Mouse (Mus musculus) fibroblast of lung, adult 2 months (primary cell): ENCODE measurements around the gene Zfp467.
A peak's percentile ranks its signal among the peaks of the same experiment; 100 is the strongest.

Experiments used
- DNase-seq: peaks from one replicate; pipeline ENCODE4 v3.0.0-alpha.2; 2011; ENCODE audit warnings: low read depth

The Zfp467 gene

DNA sequence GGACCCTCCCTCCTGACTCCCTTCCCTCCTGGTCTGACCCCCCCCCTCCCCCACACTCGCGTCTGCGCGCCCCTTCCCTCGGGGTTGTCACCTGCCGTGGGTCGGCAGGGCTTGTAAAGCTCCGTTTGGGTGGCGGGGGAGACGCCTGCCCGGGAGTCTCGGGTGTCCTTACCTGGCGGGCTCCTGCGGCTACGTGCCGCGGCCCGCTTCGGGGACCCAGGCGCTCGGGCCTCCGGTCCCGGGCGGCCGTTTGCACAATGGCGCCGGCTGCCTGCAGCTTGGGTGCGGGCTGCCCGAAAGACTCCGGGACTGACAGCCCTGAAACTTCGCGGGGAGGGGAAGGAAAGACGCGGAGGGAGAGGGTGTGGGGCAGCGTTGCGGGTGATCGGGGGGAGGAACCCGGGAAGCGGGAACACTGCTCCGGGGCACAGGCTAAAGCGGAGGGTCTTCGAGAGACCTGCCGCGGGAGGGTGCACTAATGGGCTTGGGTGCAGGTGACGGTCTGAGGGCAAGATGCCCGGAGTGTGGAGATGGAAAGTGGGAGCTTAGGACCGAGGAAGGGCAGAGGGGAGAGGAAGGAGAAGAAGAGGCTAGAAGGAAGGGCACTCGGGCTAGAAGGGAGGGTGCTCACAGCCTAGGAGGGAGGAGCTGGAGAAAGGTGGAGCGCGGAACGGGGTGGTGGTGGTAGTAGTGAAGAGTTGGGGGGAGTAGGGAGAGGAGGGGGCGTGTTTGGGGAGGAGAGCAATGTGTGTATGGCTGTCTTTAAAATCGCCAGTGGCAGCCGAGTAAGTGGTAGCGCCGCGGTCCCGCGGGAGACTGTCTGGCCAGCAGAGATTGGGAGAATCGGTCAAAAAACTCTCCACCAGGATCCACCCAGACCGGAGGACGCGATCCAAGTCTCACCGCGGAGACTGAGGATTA is at the start of gene Zfp467:
Zfp467 (minus strand) TSS at position 645 of the 921 bp plus-strand sequence.
- no peak for DNase-seq

GRCm38 (mm10) chr6:48493136-48493730 is 47.6 kb upstream of the Zfp467 start:
- no peak for DNase-seq

GRCm38 (mm10) chr6:48491361-48491760 is 45.7 kb upstream of the Zfp467 start:
- DNase-seq, result no peak

- no peak for DNase-seq
These were observed 44.1 kb upstream of the Zfp467 start for GRCm38 (mm10) chr6:48489741-48490140.

DNA sequence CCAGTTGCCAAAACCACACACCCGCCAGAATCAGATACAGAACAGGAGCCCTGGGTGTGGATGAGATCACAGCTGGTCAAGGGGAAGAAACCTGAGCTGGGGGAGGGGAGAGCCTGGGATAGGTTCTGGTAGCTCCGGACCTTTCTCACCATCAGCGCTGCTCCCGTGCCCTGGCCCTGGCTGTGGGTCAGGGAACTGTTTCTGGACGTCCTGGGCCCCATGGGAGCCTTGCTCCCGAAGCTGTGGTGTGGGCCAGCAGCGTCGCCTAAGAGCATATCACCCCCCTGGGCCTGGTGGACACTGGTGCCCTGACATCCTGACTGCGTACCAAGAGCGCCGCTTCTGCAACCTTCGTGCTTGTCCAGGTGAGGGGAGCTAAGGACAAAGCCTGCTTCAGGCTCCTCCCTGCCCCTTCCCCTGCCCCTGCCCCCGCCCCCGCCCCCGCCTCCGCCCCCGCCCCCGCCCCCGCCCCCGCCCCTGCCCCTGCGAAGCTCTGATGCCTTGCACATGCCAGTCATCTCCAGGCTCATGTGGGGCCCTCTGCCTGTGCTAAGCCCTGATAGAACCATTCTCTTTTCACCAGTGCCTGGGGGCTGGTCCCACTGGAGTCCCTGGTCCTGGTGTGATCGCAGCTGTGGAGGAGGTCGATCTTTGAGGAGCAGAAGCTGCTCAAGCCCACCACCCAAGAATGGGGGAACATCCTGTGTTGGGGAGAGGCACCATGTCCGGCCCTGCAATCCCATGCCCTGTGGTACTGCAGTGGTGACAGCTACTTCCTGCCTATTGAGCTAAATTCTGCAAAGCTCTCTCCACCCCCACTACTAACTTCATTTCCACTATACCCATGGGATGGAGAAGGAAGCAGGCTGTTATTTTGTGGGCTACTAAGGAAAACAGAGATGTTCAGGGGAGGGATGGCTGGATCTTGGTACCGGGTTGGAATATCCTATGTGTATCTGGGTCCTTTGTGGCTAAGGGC is 42.4 kb upstream of the Zfp467 start:
- no peak for DNase-seq

DNA sequence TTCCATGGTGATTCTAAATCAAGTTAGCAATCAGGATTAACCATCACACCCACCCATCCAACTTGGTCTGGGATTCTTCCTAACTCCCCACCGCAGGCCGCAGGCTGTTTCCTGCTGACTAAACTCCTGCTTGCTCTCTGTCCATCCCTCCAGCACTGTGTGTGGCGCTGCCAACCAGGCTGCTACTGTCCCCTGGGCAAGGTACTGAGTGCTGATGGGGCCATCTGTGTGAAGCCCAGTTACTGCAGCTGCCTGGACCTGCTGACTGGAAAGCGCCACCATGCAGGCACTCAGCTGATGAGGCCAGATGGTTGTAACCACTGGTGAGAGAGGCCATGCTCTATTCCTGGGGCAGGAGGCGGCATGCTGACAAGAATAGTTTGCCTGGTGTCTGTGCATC is 36.9 kb upstream of the Zfp467 start:
- DNase-seq, result no peak

DNA sequence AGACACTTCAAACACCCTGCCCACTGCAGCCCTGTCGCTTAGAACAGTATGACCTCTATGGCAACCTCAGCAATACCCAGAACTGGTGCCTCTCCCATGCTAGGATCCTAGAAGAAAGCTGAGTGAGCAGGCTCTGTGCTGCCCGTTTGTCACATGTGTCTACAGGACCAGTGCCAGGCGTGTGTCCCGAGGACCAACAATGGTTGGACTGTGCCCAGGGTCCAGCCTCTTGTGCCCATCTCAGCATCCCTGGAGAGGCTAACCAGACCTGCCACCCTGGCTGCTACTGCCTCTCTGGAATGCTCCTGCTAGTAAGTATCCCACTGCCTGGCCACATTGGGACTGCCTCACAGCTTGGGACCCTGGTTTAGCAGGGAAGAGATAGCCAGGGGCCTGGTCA is 32.8 kb upstream of the Zfp467 start:
- DNase-seq, result no peak

DNA sequence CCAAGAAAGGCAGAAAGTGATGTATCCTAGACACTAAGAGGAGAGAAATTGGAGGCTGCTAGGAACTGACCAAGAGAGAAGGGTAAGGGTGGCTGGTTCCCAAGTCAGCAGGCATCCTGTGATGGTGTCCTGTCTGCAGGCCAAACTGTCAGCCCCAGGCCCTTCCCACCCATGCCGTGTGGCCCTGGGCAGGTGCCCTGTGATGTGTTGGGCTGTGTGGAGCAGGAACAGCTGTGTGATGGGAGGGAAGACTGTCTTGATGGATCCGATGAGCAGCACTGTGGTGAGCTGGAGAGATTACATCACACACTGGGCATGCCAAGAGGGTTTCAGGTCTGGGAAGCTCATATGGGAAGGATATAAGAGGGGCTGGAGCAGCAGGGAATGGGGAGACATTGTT is 25.1 kb upstream of the Zfp467 start:
- DNase-seq, result no peak

DNA sequence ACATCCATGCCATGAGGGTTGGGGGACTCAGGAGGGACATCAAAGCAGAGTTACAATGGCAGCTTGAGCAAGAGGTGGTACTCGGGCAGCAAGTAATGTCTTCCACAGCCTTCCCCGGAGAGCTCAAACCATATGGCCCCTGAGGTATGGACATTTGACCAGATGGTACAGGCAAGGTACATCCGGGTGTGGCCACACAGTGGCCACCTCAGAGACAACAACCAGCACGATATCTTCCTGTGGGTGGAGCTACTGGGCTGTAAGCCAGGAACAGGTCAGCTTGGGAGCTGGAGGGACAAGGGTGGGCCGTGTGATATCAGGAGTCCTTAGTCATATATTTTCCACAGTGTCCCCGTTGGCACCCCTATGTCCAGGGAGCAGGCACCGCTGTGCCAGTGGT is 21.9 kb upstream of the Zfp467 start:
- no peak for DNase-seq

GRCm38 (mm10) chr6:48466715-48467114 is 21.1 kb upstream of the Zfp467 start:
- no peak for DNase-seq

DNA sequence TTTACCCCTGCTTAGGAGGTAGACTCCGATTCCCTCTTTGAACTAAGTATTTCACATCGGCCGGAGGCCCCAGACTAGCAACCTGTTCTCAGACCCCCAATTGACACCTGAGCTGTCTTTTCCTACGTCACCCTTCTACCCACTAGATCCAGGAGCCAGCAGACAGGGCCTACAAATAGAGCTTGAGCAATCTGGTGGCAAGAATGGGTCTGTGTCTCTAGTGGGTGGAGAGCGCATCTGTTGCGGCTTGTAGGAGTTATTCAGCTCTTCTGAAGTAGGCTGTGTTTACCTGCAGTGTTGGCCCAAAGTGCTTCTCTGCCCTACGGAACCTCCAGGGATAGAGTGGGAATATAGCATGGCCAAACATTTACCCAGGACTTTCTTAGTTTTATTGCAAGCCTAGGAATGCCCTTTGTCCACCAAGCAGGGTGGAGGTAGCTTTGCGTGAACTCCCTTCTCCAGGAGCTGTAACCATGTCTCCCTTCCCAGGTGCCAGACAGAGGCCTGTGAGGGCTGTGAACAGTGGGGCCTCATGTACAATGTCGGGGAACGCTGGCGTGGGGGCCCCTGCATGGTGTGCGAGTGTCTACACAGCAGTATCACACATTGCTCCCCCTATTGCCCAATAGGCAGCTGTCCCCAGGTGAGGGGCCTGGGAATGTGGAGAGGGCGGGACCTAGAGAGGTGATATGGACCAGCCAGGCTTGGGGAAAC is 19.5 kb upstream of the Zfp467 start:
- no peak for DNase-seq

DNA sequence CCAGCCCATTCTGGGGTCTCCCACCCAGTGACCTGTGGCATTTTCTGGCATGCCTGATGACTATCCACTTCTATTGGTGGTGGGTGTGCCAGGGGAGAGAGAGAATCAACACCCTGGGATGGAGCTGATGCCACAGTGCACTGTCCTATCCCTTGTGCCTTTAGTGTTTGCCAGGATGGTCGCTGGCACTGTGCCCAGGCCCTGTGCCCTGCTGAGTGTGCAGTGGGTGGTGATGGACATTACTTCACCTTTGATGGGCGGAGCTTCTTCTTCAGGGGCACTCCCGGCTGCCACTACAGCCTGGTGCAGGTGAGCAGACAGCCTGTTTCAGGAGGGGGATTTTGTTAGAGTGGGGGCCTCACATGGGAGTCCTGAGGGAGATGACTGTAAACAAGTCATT is 7.1 kb upstream of the Zfp467 start:
- DNase-seq, result no peak

DNA sequence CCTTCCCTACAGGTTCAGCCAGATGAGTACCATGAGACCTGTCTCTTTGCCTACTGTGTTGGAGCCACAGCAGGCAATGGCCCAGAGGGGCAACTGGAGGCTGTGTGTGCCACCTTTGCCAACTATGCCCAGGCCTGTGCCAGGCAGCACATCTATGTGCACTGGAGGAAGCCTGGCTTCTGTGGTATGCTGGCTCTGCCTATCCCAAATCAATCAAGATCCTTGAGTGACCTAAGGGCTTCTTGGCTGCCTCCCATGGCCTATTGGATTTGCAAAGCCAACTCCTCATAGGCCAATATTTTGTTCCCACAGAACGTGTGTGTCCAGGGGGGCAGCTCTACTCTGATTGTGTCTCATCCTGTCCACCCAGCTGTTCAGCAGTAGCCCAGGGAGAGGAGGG is 6.5 kb upstream of the Zfp467 start:
- DNase-seq, result no peak

GRCm38 (mm10) chr6:48448527-48448926 is 2.9 kb upstream of the Zfp467 start:
- DNase-seq, result no peak

DNA sequence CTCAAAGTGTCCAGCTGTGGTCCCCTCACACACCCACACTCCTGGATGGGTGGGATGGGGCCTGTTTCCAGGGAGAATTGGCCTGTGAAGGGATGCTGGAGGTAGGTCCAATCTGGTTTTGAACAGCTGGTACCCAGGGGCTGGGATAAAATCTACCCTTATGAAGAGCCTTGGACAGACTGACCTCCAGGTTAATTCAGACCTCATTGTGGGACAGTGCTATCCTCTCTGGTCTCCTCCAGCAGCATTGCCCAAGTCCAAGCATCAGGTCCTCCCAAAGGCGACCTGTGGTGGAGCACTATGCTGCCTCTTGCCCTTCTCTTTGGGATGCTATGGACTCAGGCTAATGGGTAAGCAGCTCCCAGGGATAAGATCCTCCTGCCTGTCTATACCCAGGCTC is 2.3 kb upstream of the Zfp467 start, which contains the start of gene Sspo:
Sspo (plus strand) TSS at position 301 of the 400 bp plus-strand sequence.
- no peak for DNase-seq

DNA sequence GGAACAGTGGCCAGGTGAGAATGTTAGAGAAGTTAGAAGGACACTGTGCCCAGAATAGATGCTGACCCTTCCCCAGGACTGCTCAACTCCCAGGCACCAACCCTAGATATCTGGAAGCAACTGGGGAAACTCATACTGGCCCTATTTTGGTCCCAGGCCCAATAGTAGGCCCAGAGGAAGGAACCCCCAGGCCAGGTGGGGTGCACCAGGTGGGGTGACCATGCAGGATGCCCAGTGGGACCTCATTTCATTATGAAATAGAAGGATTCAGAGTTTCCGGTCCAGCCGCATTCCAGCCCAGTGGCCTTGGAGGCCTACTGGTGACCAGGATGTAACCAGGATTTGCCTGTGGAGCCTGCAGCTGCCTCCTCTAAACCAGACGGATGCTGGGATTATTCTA is 1.3 kb upstream of the Zfp467 start:
- DNase-seq, result no peak

DNA sequence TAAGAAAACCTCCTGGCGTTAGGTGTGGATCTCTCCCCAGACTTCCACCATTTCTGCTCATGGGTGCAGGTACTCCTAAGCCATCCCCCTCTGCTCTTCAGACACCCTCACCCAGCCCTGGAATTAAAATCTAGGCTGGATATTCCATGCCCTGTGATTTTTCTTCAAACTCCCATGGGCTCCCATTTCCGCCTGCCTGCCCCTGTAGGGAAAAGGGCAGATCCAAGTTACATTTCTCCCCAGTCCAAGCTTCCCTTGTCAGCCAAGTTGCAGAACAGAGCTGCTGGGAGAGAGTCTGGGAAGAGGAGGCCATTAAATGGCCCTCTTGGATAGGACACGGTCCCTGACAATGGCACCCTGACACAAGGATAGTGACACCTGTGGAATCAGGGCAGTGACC is 631 bp upstream of the Zfp467 start:
- DNase-seq, result no peak

GRCm38 (mm10) chr6:48444310-48445180 is 1.1 kb downstream of the Zfp467 start:
- no peak for DNase-seq

DNA sequence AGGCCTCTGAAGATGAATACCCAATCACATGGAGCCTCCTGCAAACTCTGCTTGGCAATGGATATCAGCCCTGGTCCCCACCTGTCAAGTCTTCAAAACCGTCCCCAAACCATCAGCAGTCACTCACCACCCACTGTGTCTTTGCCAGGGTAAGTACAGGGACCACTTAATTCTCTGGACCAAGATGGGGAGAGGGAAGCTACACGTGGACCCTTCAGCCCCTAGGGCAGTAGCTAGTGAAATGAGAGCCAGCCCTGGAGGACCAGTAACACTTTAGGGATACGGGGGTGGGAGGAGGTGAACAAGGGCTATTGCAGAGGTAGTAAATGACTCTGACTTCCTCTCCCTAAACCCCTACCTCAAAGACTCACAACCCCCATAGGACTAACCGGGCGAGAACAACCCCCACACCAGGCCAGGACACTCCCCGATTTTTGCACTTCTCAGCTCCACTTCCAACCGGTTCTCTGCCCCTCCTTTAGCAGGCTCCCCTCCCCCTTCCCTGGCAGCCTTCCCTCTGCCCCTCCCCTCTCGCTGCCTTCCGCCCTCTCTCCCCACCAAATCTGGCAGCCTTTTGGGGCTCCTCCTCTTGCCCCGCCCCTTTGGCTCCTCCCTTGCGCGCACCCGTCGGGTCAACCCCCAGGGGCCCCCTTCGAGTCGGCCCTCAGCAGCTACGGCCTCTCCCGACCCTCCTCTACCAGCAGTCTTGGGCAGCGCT is 1.9 kb downstream of the Zfp467 start:
- DNase-seq, result peak; percentile 51
